Mouse (Mus musculus) intestine, embryonic 16.5 days (tissue): ENCODE data around the gene Col4a2. TPM values are rescaled to one million over a fixed set of nuclear protein-coding genes. Genes with fewer than 3 reads are reported as not detected.
A peak's percentile ranks its signal among the peaks of the same experiment; 100 is the strongest.

Source experiments
- ATAC-seq: fragments of 200-750 bp; cut with Nextera tagmentation; 2 replicates; pipeline ENCODE4 v1.8.0; 2017; ENCODE audit warnings: moderate TSS enrichment, moderate library complexity
- H3K27ac ChIP-seq: fragments of 300-500 bp; sonication (generic); 2 replicates; pipeline ENCODE4 v1.5.1; 2014; ENCODE audit warnings: mild to moderate bottlenecking, low read length
- H3K27me3 ChIP-seq: fragments of 300-500 bp; sonication (generic); replicated peaks from 2 replicates; pipeline ENCODE4 v1.6.1; 2014; ENCODE audit warnings: low read length, control low read depth, mixed read lengths; ENCODE audit not compliant: control insufficient read depth, insufficient read depth
- H3K36me3 ChIP-seq: fragments of 300-500 bp; sonication (generic); 2 replicates; pipeline ENCODE4 v1.6.1; 2014; ENCODE audit warnings: low read length, control low read depth; ENCODE audit not compliant: control insufficient read depth, insufficient read depth
- H3K4me1 ChIP-seq: fragments of 300-500 bp; sonication (generic); 2 replicates; pipeline ENCODE4 v1.6.1; 2014; ENCODE audit warnings: low read length, control low read depth, mixed read lengths; ENCODE audit not compliant: control insufficient read depth, insufficient read depth
- H3K4me2 ChIP-seq: fragments of 300-500 bp; sonication (generic); 2 replicates; pipeline ENCODE4 v1.6.1; 2014; ENCODE audit warnings: low read depth, low read length, control low read depth
- H3K4me3 ChIP-seq: fragments of 300-500 bp; sonication (generic); 2 replicates; pipeline ENCODE4 v1.5.1; 2014; ENCODE audit warnings: mild to moderate bottlenecking, low read length
- H3K9ac ChIP-seq: fragments of 300-500 bp; sonication (generic); 2 replicates; pipeline ENCODE4 v1.6.1; 2014; ENCODE audit warnings: low read depth, low read length
- H3K9me3 ChIP-seq: fragments of 300-500 bp; sonication (generic); 2 replicates; pipeline ENCODE4 v1.6.1; 2016; ENCODE audit warnings: low read length, control low read depth; ENCODE audit not compliant: control insufficient read depth
- WGBS: fragments of 180-500 bp; shearing (Covaris S2); extraction: QIAGEN DNeasy Blood & Tissue Kit; methylation state at CpG from one replicate; pipeline ENCODE4 v1.1.7; 2014; 5-methylcytosine and 5-hydroxymethylcytosine counted together
- polyA plus RNA-seq: library from polyadenylated mRNA; unstranded; fragments of >200 nt; fragmentation: Nextera tagmentation; extraction: Ambion mirVana; gene quantifications from 2 replicates; pipeline ENCODE4 v1.2.1, GENCODE M21; 2015

Gene Col4a2
- polyA plus RNA-seq, 1 experiment from 2014 or later, result 39.1 TPM

- Histone ChIP-seq H3K9me3 (no peaks in the 10 kb centered on the region), H3K4me3 (no peak overlapping the region), H3K27me3 (no peaks in the 10 kb centered on the region), H3K36me3 (no peaks in the 10 kb centered on the region), H3K4me2 (no peak overlapping the region), H3K27ac (peak overlapping the region; percentile 66; the same call in 1 of the 2 replicates), H3K4me1 (peaks cover 25% of the 10 kb centered on the region; the same call in 1 of the 2 replicates), H3K9ac (no peak overlapping the region)
- 90% methylated on average over 7 of the region's 7 CpGs for WGBS
- no peak for ATAC-seq
Measured at GRCm38 (mm10) chr8:11381544-11381943, 68.9 kb downstream of the Col4a2 start.

GRCm38 (mm10) chr8:11382059-11382810 lies 69.6 kb downstream of the Col4a2 start:
- peak; percentile 48 for ATAC-seq
- no peaks in the 10 kb centered on the region for H3K9me3 ChIP-seq
- peaks cover 23% of the 10 kb centered on the region; the same call in 1 of the 2 replicates for H3K4me1 ChIP-seq
- H3K4me2 ChIP-seq, result no peak overlapping the region
- H3K9ac ChIP-seq, result no peak overlapping the region
- H3K4me3 ChIP-seq, result no peak overlapping the region
- H3K27ac ChIP-seq, result peak overlapping the region; percentile 66
- no peaks in the 10 kb centered on the region for H3K27me3 ChIP-seq
- 54% methylated on average over 19 of the region's 19 CpGs for WGBS
- H3K36me3 ChIP-seq, result no peaks in the 10 kb centered on the region

- Histone ChIP-seq H3K4me3 (no peak overlapping the region), H3K36me3 (no peaks in the 10 kb centered on the region), H3K4me2 (no peak overlapping the region), H3K4me1 (peaks cover 18% of the 10 kb centered on the region; the same call in 1 of the 2 replicates), H3K9me3 (no peaks in the 10 kb centered on the region), H3K27me3 (no peaks in the 10 kb centered on the region), H3K27ac (peak overlapping the region; percentile 66; the same call in 1 of the 2 replicates), H3K9ac (no peak overlapping the region)
- WGBS, result 52% methylated on average over 3 of the region's 3 CpGs
- no peak; the same call in 1 of the 2 replicates for ATAC-seq
Measured at GRCm38 (mm10) chr8:11382933-11383332, 70.3 kb downstream of the Col4a2 start.

- 73% methylated on average over 3 of the region's 3 CpGs for WGBS
- Histone ChIP-seq H3K27ac (peak overlapping the region; percentile 66), H3K9ac (no peak overlapping the region), H3K27me3 (no peaks in the 10 kb centered on the region), H3K9me3 (no peaks in the 10 kb centered on the region), H3K4me3 (no peak overlapping the region), H3K4me1 (peaks cover 18% of the 10 kb centered on the region; the same call in 1 of the 2 replicates), H3K36me3 (no peaks in the 10 kb centered on the region), H3K4me2 (no peak overlapping the region)
- no peak for ATAC-seq
Measured at GRCm38 (mm10) chr8:11383379-11383778, 70.8 kb downstream of the Col4a2 start.

GRCm38 (mm10) chr8:11384841-11385240 lies 72.2 kb downstream of the Col4a2 start:
- no peak overlapping the region for H3K4me3 ChIP-seq
- H3K9ac ChIP-seq, result no peak overlapping the region
- no peaks in the 10 kb centered on the region for H3K27me3 ChIP-seq
- 64% methylated on average over 4 of the region's 4 CpGs for WGBS
- H3K4me1 ChIP-seq, result peaks cover 18% of the 10 kb centered on the region; the same call in 1 of the 2 replicates
- H3K4me2 ChIP-seq, result no peak overlapping the region
- no peaks in the 10 kb centered on the region for H3K9me3 ChIP-seq
- H3K36me3 ChIP-seq, result no peaks in the 10 kb centered on the region
- peak overlapping the region; percentile 17; the same call in 1 of the 2 replicates for H3K27ac ChIP-seq
- ATAC-seq, result no peak

GRCm38 (mm10) chr8:11385272-11385905 lies 72.8 kb downstream of the Col4a2 start:
- Histone ChIP-seq H3K27ac (no peak overlapping the region), H3K9ac (no peak overlapping the region), H3K4me2 (no peak overlapping the region), H3K4me1 (peaks cover 18% of the 10 kb centered on the region; the same call in 1 of the 2 replicates), H3K9me3 (no peaks in the 10 kb centered on the region), H3K4me3 (no peak overlapping the region), H3K27me3 (no peaks in the 10 kb centered on the region), H3K36me3 (no peaks in the 10 kb centered on the region)
- no peak for ATAC-seq
- WGBS, result 71% methylated on average over 9 of the region's 9 CpGs

GRCm38 (mm10) chr8:11387282-11387681 lies 74.7 kb downstream of the Col4a2 start:
- no peaks in the 10 kb centered on the region for H3K36me3 ChIP-seq
- no peak overlapping the region for H3K4me2 ChIP-seq
- no peak overlapping the region for H3K4me3 ChIP-seq
- no peaks in the 10 kb centered on the region for H3K9me3 ChIP-seq
- WGBS, result 91% methylated on average over 4 of the region's 4 CpGs
- peaks cover 9% of the 10 kb centered on the region; the same call in 1 of the 2 replicates for H3K4me1 ChIP-seq
- no peak for ATAC-seq
- H3K27ac ChIP-seq, result no peak overlapping the region
- H3K9ac ChIP-seq, result no peak overlapping the region
- no peaks in the 10 kb centered on the region for H3K27me3 ChIP-seq

GRCm38 (mm10) chr8:11389275-11390050 lies 76.9 kb downstream of the Col4a2 start:
- Histone ChIP-seq H3K36me3 (no peaks in the 10 kb centered on the region), H3K27me3 (no peaks in the 10 kb centered on the region), H3K9me3 (no peaks in the 10 kb centered on the region), H3K4me3 (no peak overlapping the region), H3K4me1 (peaks cover 21% of the 10 kb centered on the region), H3K4me2 (no peak overlapping the region), H3K9ac (no peak overlapping the region), H3K27ac (no peak overlapping the region)
- WGBS, result 85% methylated on average over 11 of the region's 11 CpGs
- ATAC-seq, result no peak

- no peak overlapping the region for H3K4me2 ChIP-seq
- WGBS, result 4% methylated on average over 1 of the region's 1 CpGs
- H3K27me3 ChIP-seq, result no peaks in the 10 kb centered on the region
- H3K4me3 ChIP-seq, result no peak overlapping the region
- H3K9ac ChIP-seq, result no peak overlapping the region
- no peaks in the 10 kb centered on the region for H3K9me3 ChIP-seq
- H3K36me3 ChIP-seq, result no peaks in the 10 kb centered on the region
- peaks cover 29% of the 10 kb centered on the region for H3K4me1 ChIP-seq
- peak overlapping the region; percentile 90 for H3K27ac ChIP-seq
- peak; percentile 45 for ATAC-seq
Measured at GRCm38 (mm10) chr8:11392739-11393138, 80.1 kb downstream of the Col4a2 start.
